Mouse (Mus musculus) MEL (cell line): Measurements from ENCODE around the gene Atg16l1. TPM values are rescaled to one million over a fixed set of nuclear protein-coding genes. Genes with fewer than 3 reads are reported as not detected.
"Not testable (repeated sequence)": the region's sequence is repeated elsewhere in the genome, so short reads cannot be mapped to it uniquely, and the experiment has no call there.

Experiments
- DNase-seq: peaks from one replicate; pipeline ENCODE4 v3.0.0; 2011; ENCODE audit warnings: low read depth, low spot score
- H3K27ac ChIP-seq: 2 replicates; pipeline ENCODE4 v1.5.1; 2012; ENCODE audit warnings: low read depth, mild to moderate bottlenecking, control low read depth, low read length, moderate library complexity; ENCODE audit not compliant: control insufficient read depth
- H3K27me3 ChIP-seq, 2 experiments: fragments of 150-350 bp in 1 of 2; sonication (generic) in 1 of 2; 2 replicates each; pipeline ENCODE4 v1.6.1; 2012; ENCODE audit warnings: low read length in 2 of 2, mild to moderate bottlenecking in 2 of 2, improper control_type of control experiment in 1 of 2, moderate library complexity in 1 of 2; ENCODE audit not compliant: insufficient read depth in 2 of 2, control insufficient read depth in 1 of 2
- H3K36me3 ChIP-seq, 2 experiments: 2 replicates each; pipeline ENCODE4 v1.6.1; 2012 to 2014; ENCODE audit warnings: low read length in 2 of 2, improper control_type of control experiment in 1 of 2, inconsistent platforms in 1 of 2, mild to moderate bottlenecking in 1 of 2; ENCODE audit not compliant: insufficient read depth in 2 of 2, control insufficient read depth in 1 of 2
- H3K4me1 ChIP-seq, 2 experiments: fragments of 150-350 bp in 1 of 2; sonication (generic) in 1 of 2; 2 replicates each; pipeline ENCODE4 v1.6.1; 2012; ENCODE audit warnings: low read length in 2 of 2, improper control_type of control experiment in 1 of 2, mild to moderate bottlenecking in 1 of 2; ENCODE audit not compliant: insufficient read depth in 2 of 2, control insufficient read depth in 1 of 2
- H3K4me3 ChIP-seq, 2 experiments: fragments of 150-350 bp in 1 of 2; sonication (generic) in 1 of 2; 2 replicates each; pipeline ENCODE4 v1.5.1; 2012; ENCODE audit warnings: low read depth in 2 of 2, low read length in 2 of 2, mild to moderate bottlenecking in 2 of 2, moderate library complexity in 2 of 2, control low read depth in 1 of 2, improper control_type of control experiment in 1 of 2; ENCODE audit not compliant: control insufficient read depth in 1 of 2, insufficient read depth in 1 of 2
- H3K79me2 ChIP-seq: 2 replicates; pipeline ENCODE4 v1.6.1; 2012; ENCODE audit warnings: mild to moderate bottlenecking, low read length, moderate library complexity; ENCODE audit not compliant: control insufficient read depth, poor library complexity, insufficient read depth
- H3K9ac ChIP-seq: 2 replicates; pipeline ENCODE4 v1.6.1; 2012; ENCODE audit warnings: low read depth, mild to moderate bottlenecking, control low read depth, low read length, moderate library complexity; ENCODE audit not compliant: control insufficient read depth, poor library complexity, severe bottlenecking
- H3K9me3 ChIP-seq: fragments of 150-350 bp; sonication (generic); replicated peaks from 2 replicates; pipeline ENCODE4 v1.6.1; 2012; ENCODE audit warnings: mild to moderate bottlenecking, low read length, improper control_type of control experiment, moderate library complexity; ENCODE audit not compliant: insufficient read depth
- GATA1 ChIP-seq: IDR thresholded peaks from 2 replicates; pipeline ENCODE4 v1.6.1; 2011; ENCODE audit warnings: low read depth, low read length, improper control_type of control experiment
- HCFC1 ChIP-seq: IDR thresholded peaks from 2 replicates; pipeline ENCODE4 v1.6.1; 2012; ENCODE audit warnings: low read depth, mild to moderate bottlenecking, inconsistent platforms, low read length, improper control_type of control experiment, moderate library complexity
- MXI1 ChIP-seq: IDR thresholded peaks from 2 replicates; pipeline ENCODE4 v1.6.1; 2011; ENCODE audit warnings: mild to moderate bottlenecking, low read depth, low read length, improper control_type of control experiment
- NELFE ChIP-seq: IDR thresholded peaks from 2 replicates; pipeline ENCODE4 v1.6.1; 2011; ENCODE audit warnings: low read depth, low read length, improper control_type of control experiment
- POLR2AphosphoS2 ChIP-seq: IDR thresholded peaks from 2 replicates; pipeline ENCODE4 v1.6.1; 2011; ENCODE audit warnings: low read length, improper control_type of control experiment
- RCOR1 ChIP-seq: IDR thresholded peaks from 2 replicates; pipeline ENCODE4 v1.6.1; 2012; ENCODE audit warnings: low read depth, mild to moderate bottlenecking, inconsistent platforms, low read length, improper control_type of control experiment
- TAL1 ChIP-seq: IDR thresholded peaks from 2 replicates; pipeline ENCODE4 v1.6.1; 2012; ENCODE audit warnings: mild to moderate bottlenecking, inconsistent platforms, low read length, moderate library complexity, mixed read lengths
- USF2 ChIP-seq, 2 experiments: IDR thresholded peaks; 2 replicates each; pipeline ENCODE4 v1.6.1; 2011 to 2012; ENCODE audit warnings: improper control_type of control experiment in 2 of 2, low read length in 2 of 2, borderline replicate concordance in 1 of 2, inconsistent platforms in 1 of 2, low read depth in 1 of 2, mild to moderate bottlenecking in 1 of 2; ENCODE audit not compliant: insufficient read depth in 1 of 2
- ZKSCAN1 ChIP-seq: IDR thresholded peaks from 2 replicates; pipeline ENCODE4 v1.6.1; 2012; ENCODE audit warnings: low read depth, mild to moderate bottlenecking, inconsistent platforms, low read length, improper control_type of control experiment, moderate library complexity
- polyA plus RNA-seq, 2 experiments: library from polyadenylated mRNA; stranded (reverse) in 1 of 2; unstranded in 1 of 2; fragments of >175 nt in 1 of 2; fragments of >200 nt in 1 of 2; gene quantifications; 2 replicates each; pipeline versions ENCODE4 v1.2.1 to v1.2.4; 2012; ENCODE audit warnings: low replicate concordance in 2 of 2, low read depth in 1 of 2; ENCODE audit not compliant: insufficient read length in 2 of 2, insufficient read depth in 1 of 2, missing spikeins in 1 of 2
- total RNA-seq: library from RNA; depleted of rRNA; stranded (reverse); fragments of 300-350 nt; gene quantifications from 2 replicates; pipeline ENCODE4 v1.2.3, GENCODE M21; 2012

The Atg16l1 gene
- total and polyA plus RNA-seq, 3 experiments: 33.8 to 34.0 TPM; not detected in 1

- H3K27me3 ChIP-seq: no peaks in the 10 kb centered on the region
- no peak for DNase-seq
- no peaks in the 10 kb centered on the region for H3K9me3 ChIP-seq
- no peak overlapping the region for H3K9ac ChIP-seq
- no peaks in the 10 kb centered on the region; the same call in 1 of the 2 replicates for H3K79me2 ChIP-seq
- no peak overlapping the region for H3K27ac ChIP-seq
- H3K4me1 ChIP-seq: peaks cover 0 to 9% of the 10 kb centered on the region in 2 experiments; a peak in 3 of 4 replicates
- TF ChIP-seq USF2 (IDR thresholded peaks at IDR 0.05; ENCODE audit: borderline replicate concordance in 1 of 2, insufficient read depth in 1 of 2, low read depth in 1 of 2, low read length in 2 of 2) (no peak), NELFE (no peak), RCOR1 (no peak), POLR2AphosphoS2 (no peak), TAL1 (no peak), HCFC1 (no peak), ZKSCAN1 (no peak)
- peaks cover 0 to 12% of the 10 kb centered on the region in 2 experiments; a peak in 2 of 4 replicates for H3K36me3 ChIP-seq
- H3K4me3 ChIP-seq: no peak overlapping the region
Measured at GRCm38 (mm10) chr1:87825991-87826390, 70.3 kb downstream of the Atg16l1 start.

GRCm38 (mm10) chr1:87826474-87826873 is 70.8 kb downstream of the Atg16l1 start:
- peaks cover 0 to 9% of the 10 kb centered on the region in 2 experiments; a peak in 3 of 4 replicates for H3K4me1 ChIP-seq
- H3K36me3 ChIP-seq: peaks cover 0 to 12% of the 10 kb centered on the region in 2 experiments; a peak in 2 of 4 replicates
- no peaks in the 10 kb centered on the region; the same call in 1 of the 2 replicates for H3K79me2 ChIP-seq
- H3K27ac ChIP-seq: no peak overlapping the region
- TF ChIP-seq MXI1 (no peak), GATA1 (0 out of 2 replicates have a peak, but pooled peaks have one; percentile 6)
- no peak for DNase-seq
- H3K27me3 ChIP-seq: no peaks in the 10 kb centered on the region
- no peak overlapping the region for H3K9ac ChIP-seq
- H3K4me3 ChIP-seq: no peak overlapping the region
- H3K9me3 ChIP-seq: no peaks in the 10 kb centered on the region

- DNase-seq, H3K9me3 ChIP-seq, H3K4me3 ChIP-seq, H3K27ac ChIP-seq, H3K79me2 ChIP-seq, H3K27me3 ChIP-seq, H3K4me1 ChIP-seq, H3K9ac ChIP-seq: not testable (repeated sequence)
- H3K36me3 ChIP-seq: peaks cover 0 to 12% of the 10 kb centered on the region in 2 experiments; a peak in 2 of 4 replicates
Measured at GRCm38 (mm10) chr1:87827476-87827875, 71.8 kb downstream of the Atg16l1 start.
